Mouse (Mus musculus): Measurements from ENCODE around the gene Rnf138rt1. TPM values are rescaled to one million over a fixed set of nuclear protein-coding genes. Genes with fewer than 3 reads are reported as not detected.

The Rnf138rt1 gene
- polyA plus RNA-seq (2015; fragmentation: Nextera tagmentation; extraction: Ambion mirVana) = not detected in 2 replicates

DNA sequence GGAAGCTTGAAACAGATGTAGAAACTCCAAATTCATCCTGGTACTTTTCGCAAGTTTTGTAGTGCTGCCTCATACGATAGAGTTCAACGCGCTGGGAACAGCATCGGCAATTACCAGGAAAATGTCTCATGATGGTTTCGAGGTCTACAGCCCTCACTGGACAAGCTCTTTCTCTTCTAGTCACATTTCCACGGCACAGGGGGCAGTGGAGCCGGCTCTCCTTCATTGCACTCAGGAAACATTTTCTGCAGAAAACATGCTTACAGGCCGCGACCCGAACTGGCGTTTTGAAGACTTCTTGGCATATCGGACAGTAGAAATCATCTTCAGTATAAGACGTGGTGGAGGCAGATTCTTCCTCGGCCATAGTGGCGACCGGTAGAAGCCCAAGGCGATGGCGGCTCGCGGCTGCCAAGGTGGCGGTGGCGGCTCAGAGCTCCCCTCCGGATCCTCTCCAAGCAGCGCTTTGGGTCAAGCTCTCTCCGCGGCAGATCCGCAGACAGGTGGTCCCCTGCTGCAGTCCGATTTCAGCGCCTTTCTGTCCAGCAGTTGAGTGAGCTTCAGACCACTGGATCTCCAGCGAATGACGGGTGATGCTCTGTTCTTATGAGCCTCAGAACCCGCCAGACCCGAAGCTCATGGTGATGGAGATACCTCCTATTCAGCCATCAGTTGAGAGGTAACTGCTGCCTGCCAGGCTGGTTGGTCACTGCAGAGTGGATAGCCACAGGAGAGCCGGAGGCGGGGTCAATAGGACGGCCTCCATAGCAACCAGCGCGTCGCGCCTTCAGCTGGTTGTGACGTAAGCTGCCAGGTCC is at the start of gene Rnf138rt1:
Rnf138rt1 (minus strand) TSS at position 713 of the 818 bp plus-strand sequence.
- DNase-seq (ENCODE audit: low spot score) = no peak

DNA sequence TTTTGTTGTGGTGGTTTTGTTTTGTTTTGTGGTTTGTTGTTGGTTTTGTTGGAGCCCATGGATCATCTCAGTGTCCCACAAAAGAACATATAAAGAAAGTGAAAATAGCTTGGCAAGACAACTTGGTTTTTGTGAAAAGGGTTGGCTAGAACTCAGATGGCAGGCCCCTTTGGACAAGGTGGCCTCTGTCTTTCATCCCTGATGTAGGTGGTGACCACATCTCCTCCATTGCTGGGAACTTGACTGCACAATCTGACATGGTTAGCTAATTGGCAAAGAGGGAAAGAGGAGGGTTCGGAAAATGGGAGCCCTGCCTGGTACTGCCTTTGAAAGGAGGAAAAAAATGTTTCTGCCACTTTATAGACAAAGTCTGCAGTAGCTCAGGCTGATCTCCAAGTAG is 46.1 kb upstream of the Rnf138rt1 start:
- DNase-seq (ENCODE audit: low spot score) = no peak

DNA sequence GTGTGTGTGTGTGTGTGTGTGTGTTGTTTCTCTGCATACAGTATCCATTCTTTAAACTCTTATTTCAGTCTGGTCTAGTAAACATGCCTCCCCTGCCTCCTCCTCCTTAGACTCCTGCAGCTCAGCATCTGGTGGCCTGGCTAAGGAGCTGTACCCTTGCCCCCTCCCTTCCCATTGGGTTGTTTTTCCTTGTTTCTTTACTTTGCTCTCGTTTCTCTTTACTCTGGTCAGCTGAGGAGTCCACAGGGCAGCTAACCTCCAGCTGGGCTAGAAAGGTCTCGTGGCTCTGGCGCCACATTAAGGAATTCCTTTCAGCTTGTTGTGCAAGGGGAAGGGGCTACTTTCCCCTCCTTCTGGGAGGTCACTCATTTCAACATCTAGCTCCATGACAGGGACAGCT is 5.2 kb upstream of the Rnf138rt1 start:
- no peak for DNase-seq (ENCODE audit: low spot score)

DNA sequence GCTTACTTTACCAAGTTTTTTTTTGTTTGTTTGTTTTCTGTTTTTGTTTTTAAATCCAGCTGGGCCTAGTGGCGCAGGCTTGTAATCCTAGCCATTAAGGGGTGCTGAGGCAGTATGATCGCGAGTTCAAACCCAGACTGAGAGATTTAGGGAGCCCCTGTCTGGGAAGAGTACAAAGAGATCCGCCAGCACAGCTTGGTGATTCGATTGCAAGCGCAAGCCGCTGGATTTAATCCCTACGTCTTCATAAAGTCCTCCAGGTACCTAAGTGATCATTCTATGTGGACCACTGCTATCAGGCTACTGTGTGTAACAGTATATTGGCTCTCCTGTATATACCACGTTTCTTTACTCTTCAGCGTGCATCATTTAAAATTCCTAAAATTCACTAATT is 303 bp upstream of the Rnf138rt1 start:
- no peak for DNase-seq (ENCODE audit: low spot score)

DNA sequence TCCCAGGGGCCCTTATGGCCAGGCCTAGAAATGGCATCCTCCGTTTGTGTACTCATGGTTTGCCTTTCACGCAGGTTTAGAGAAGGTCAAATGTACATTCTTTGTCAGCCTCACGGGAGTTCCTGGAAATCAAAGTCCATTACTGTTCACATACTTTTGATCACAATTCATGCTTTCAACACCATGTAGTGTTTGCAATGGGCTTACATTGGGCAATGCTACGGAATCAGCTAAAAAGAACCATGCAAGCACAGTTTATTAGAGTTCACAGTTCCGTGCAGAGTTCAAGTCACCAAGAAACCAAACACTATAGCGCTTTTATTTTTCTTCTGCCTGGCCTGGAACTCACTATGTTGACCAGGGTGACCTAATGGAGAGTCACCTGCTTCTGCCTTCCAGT is 15.1 kb downstream of the Rnf138rt1 start:
- no peak for DNase-seq (ENCODE audit: low spot score)

DNA sequence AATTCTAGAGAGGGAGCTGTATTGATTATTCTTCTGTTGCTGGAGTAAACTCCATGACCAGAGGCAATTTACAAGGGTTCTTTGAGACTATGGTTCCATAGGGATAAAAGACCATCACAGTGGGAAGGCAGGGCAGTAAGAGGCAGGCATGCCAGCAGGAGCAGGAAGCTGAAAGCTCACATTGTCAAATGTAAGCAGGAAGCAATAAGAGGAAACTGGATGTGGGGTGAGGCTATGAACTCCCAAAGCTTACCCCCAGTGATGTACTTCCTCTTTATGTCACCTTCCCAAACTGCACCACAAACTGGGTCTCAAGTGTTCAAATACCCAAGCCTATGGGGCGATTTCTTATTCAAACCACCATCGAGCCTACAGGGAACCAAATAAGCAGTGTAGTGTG is 17.2 kb downstream of the Rnf138rt1 start:
- no peak for DNase-seq (ENCODE audit: low spot score)

DNA sequence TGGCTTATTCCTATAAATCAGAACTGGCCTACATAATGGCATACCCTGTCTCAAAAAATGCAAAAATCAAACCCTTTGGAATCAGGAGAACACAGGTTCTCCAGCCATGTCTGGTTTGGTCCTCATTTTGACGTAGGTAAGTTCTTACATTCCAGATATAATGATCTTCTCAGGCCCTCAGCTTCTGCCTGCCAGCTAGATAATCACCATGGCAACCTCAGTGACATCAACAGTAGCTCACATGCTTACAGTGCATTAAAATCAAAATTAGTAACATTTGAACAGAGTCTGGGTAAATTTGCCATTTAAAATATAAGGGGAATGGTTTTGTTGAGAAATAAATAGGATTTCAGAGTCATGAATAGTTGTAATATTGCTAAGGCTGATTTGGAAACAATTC is 22.2 kb downstream of the Rnf138rt1 start:
- no peak for DNase-seq (ENCODE audit: low spot score)

DNA sequence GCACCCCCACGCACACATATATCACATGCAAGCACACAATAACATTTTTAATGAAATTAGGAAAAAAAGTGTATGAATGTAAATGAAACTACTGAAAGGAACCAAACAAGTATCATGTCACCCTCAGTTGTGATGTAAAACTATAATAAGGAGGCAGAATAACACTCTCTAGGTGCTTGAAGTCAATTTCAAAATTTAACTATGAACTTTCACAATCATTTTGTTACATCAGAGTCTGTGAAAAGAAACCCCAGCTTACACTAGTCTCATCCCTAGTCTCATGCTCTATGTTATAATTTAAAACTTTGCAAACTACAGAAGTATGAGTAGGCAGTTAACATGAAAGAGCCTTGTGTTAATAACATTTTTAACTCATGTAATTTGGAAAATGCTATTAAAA is 27.0 kb downstream of the Rnf138rt1 start:
- DNase-seq (ENCODE audit: low spot score) = no peak

DNA sequence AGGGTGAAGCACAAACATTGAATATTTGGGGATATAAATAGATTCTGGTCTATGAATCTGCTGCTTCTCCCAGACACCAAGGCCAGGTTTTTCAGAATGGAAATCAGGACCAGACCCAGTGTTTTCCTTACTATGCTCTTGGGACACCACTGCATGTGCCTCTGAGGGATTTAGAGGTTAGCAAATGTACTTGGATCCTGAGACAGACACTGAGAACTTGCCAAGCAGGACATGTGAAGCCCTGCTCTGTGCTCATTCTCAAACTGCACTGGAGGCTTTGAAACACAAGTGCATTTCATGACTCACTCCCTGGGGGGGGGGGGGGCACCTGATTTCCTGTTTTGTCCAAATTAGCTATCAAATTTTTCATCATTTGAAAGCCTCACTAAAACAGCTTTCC is 37.5 kb downstream of the Rnf138rt1 start:
- DNase-seq (ENCODE audit: low spot score) = no peak

DNA sequence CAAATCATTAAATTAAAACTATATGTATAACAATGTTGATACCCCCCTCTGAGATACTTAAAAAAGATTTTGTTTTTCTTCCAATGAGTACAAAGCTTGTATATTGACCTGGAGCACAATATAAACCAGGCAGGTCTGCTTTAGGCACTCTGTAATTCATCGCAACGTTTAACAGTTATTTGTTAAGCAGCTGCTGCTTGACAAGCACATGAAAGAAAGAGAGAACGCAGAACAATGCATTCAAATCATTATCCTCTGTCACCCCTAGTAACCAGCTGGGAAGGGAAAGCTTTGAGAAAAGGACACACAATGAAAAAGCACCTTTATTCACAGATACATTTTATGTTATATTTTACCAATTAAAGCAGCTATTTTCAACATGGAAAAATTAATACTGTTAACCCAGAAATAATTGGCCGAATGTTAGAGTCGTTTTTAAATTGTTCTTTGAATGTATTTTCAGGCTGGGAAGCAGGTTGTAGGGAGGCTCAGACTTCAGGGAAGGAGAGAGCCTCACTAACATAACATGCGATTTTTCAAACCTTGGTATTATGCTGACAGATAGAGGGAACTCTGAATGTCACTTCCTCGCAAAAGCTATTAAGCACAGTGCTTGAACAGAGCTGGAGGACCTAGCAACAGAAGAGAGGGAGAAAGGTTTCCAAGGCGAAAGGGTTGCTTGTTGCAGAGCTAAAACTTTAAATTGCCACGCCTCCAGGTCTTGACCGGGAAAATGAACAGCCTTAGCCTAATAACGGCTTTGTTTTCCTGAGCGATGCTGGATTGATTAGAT is 38.1 kb downstream of the Rnf138rt1 start:
- no peak for DNase-seq (ENCODE audit: low spot score)

DNA sequence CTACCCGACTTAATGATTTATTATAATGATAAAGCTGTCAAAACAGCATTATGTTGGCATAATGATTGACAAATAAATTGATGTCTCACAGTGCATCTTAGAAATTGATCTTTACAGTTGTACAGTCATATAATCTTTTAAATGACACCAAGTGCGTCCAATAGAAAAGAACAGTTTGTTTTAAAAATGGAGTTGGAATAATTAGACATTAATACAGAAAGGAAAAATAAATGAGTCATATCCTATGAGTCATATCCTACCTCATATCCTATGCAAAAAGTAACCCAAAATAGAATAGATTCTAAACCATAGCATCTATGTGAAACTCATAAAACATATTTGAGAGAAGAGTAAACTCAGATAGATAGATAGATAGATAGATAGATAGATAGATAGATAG is 40.5 kb downstream of the Rnf138rt1 start:
- DNase-seq (ENCODE audit: low spot score) = no peak

Other genes with a start within 250 kb of the Rnf138rt1 start
- gene Grpr, start 211.7 kb downstream of the Rnf138rt1 start, polyA plus RNA-seq (2015; fragmentation: Nextera tagmentation; extraction: Ambion mirVana) = 0.08 and 0.09 TPM in 2 replicates
- gene Ap1s2, start 147.7 kb upstream of the Rnf138rt1 start, polyA plus RNA-seq (2015; fragmentation: Nextera tagmentation; extraction: Ambion mirVana) = 11.3 and 13.5 TPM in 2 replicates
- 51.3 and 55.6 TPM in 2 replicates for gene Zrsr2, start 197.3 kb upstream of the Rnf138rt1 start, polyA plus RNA-seq (2015; fragmentation: Nextera tagmentation; extraction: Ambion mirVana)